Mouse (Mus musculus) inflammation-experienced regulatory T-cells, adult 6 months (primary cell): ENCODE data around the gene Rap2b. TPM values are rescaled to one million over a fixed set of nuclear protein-coding genes. Genes with fewer than 3 reads are reported as not detected.

Source experiments
- ATAC-seq: one replicate; pipeline ENCODE4 v1.8.0; 2017
- polyA plus RNA-seq, 3 experiments: library from polyadenylated mRNA; unstranded; fragments of 100-300 nt; shearing (Covaris generic); gene quantifications; one replicate each; pipeline ENCODE4 v1.2.1; 2017

Rap2b gene
- polyA plus RNA-seq, 3 experiments from 2014 or later, result 12.8 to 19.5 (median 16.4) TPM

DNA sequence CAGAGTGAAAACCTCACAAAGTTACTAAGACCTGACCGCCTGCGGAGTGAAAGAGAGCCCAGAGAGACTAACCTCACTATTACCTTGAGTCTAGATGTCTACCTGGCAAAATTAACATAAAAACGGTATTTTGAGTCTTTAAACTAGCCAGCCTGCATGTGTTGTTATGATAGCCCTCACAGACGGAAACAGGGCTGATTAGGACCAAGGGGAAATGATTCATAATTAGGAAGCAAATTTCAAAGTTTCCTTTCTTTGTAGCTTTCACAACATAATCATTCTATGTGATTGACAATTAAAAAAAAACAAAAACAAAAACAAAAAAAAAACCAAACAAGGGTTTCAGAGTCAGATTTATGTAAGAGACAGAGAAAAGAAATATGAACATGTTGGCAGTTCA is 24.9 kb downstream of the Rap2b start:
- ATAC-seq, result no peak

DNA sequence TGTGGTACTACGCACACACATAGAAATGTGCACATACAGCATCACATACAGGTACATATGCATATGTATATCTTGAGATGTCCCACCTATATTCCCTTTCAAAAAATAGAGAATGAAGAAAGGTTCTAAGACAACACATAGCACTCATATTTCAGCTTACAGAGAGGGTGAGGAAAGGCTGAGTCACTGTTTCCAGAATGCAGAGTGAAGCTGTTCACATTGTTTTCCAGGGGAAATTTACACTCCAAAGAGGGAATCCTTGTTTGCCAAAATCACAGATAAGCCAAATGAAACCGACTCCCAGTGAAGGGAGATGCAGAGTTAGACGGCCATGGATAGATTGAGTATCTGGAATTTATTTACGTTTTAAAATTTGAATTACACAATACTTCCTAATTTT is 30.1 kb downstream of the Rap2b start:
- no peak for ATAC-seq

DNA sequence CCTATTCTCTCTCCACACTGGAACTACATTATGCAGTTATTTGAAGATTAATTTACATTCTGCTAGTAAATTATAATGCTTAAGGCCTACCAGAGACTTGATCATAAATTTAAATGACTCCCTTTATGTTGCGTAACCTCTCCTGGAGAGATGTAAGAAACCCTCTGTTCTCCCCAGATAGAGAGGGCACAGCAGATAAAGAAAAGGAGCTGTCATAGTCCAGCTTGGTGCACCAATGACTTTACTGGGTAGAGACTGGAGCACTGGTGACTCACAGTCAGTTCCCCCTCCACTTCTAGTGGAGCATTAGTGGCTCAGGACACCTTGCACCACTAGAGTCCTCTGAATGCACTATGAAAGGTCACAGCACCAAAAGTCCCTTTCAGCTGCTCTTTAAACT is 31.4 kb downstream of the Rap2b start:
- ATAC-seq, result no peak

DNA sequence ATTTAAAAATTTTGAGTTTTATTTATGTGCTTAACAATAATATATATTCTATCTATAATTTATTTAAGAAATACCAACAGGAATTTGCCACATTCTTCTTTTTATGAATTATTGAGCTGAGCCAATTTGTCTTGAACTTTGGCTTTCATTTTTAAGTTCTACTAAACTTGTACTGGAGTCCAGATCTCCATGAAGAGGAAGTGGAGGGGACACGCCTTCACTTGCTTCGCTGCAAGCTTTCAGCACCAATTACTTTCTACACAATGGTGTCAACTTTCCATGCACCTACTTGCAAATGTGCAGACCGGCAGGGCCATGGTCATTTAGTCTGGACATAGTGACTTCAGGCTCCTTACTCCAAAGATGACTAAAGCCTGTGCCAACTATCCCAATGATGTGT is 32.1 kb downstream of the Rap2b start:
- ATAC-seq, result no peak

DNA sequence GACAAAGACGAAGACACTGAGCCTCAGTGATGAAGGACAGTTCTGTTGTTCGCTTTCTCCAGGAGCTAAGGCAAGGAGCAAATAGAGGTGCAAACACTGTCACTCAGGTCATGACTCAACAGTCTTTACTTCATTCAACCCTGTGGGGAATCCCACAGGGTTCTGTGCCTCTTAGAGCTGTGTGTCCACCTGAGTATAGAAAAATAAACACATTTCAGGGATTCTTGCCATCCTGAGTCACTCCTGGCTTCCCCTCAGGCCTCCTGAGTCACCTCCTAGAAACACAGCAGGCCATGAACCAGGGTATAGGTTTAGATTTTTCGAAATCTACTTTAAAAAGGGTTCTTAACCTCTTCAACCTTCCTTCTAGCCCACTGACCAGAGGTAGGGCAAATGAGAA is 33.9 kb downstream of the Rap2b start:
- no peak for ATAC-seq

DNA sequence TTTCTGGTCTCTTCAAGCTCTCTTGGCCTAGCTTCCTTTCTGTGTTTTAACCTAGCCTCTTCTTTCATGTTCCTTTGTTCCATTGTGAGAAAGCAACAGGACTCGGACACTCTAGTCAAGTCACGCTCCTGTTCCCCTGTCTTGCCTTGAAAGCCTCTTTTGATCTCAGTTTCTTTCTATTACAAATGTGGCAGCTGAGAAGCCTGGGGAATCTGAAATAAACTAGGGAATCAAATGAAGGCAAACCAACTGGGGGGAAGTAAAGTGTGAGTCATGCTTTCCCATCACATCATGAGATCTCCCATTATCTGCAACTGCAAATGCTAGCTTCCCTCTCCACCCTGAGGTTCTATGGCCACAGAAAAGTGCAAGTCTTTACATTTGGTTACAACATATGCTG is 35.3 kb downstream of the Rap2b start:
- ATAC-seq, result no peak

DNA sequence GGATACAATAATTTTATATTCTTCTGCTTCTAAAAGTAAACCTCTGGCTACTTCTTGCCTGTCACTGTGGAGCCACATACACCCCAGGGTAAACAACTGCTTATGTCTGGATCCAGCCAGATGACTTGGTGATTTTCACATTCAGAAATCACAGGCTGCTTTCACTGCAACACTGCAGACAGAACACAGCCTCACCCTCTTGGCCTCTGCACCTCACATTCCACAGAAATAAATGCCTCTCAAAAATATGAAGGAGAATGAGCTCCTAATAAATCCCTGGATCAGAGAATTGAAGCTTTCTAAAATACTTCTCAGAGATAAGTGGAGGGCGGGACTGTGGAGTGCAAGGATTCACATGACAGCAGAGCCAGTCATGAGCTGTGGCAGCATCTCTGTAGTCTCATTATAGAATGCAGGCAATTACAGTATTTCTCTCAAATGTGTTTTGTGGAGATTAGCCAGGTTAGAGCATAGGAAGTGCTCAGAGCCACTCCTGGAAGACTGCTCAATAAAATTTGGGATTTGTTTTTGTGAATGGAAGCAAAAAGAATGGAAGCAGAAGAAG is 39.5 kb downstream of the Rap2b start:
- ATAC-seq, result no peak

DNA sequence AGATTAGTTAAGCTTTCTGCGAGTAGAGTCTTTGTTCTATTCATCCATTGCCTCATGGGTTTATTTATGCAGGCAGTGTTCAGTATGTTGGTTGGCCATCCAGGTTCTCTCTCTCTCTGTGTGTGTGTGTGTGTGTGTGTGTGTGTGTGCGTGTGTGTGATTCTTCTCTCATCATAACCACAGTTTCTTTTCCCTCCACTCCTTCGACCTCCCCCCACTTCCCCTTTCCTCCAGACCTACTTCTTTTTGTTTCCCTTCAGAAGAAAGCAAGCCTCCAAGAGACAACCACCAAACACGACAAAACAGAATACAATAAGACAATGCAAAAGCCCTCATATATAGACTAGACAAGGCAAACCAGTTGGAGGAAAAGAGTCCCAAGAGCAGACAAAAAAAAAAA is 45.5 kb downstream of the Rap2b start:
- no peak for ATAC-seq

DNA sequence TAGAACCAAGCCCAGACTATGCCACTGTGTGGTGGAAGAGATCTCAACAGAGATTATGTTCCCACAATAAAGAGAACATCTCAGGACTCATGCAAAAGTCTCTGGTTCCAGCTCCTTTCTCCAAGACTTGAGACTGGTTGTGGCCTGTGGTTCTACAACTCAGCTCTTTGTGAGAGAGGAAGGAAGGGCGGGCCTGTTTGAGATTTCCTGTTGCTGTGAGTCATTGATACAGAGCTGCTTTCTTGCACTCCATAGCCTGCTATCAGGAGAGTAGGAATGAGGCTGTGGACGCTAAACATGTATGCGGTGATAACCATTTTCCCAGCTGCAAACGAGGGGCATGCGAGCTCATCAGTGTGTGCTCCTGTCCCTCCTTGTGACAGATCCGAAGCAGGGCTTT is 48.2 kb downstream of the Rap2b start:
- ATAC-seq, result peak; percentile 91

DNA sequence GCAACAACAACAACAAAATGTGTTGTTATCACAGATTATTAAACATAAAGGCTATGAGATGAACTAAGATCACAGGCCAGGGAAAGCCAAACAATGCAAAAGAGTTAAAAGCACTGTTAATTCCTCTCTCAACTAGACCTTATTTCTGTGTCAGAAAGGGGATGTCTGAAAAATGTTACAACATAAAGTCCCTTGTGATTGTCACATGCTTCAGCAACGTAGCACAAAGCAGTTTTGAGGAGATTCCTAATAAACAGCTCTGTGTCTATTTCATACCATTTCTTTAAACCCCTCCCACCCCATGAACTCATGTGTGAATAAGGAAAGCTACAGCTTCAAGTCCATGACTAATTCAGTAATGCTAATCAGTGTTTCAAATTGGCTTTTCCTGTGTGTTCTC is 54.4 kb downstream of the Rap2b start:
- ATAC-seq, result no peak

Other genes starting within 250 kb of the Rap2b start
- gene B430305J03Rik, start 4.3 kb downstream of the Rap2b start, polyA plus RNA-seq, result not detected